In genomic region chr11:29748750-29749467, GRCm38 (mm10) we compare ENCODE assay signal across 15 mouse cellular contexts.
"Had no signal": no experiment of that assay in that cellular context is flagged by ENCODE, and none has a peak within 500 bp of the region (broad histone marks: within the 10 kb centered on the region; RNA-seq: fewer than 3 reads in every experiment).

No protein-coding gene starts in this region.

- H3K27ac ChIP-seq: kidney, postnatal 0 days; limb, embryonic 15.5 days; liver, embryonic 13.5 days; lung, embryonic 15.5 days; macrophage; midbrain, embryonic 15.5 days; neural tube, embryonic 13.5 days had no signal

- ATAC-seq: liver, postnatal 0 days; midbrain, embryonic 15.5 days had no signal

- H3K4me2 ChIP-seq: limb, embryonic 15.5 days; liver, embryonic 13.5 days; lung, embryonic 15.5 days; midbrain, embryonic 11.5 days; midbrain, embryonic 15.5 days; neural tube, embryonic 13.5 days had no signal

- H3K4me3 ChIP-seq: limb, embryonic 15.5 days; liver, embryonic 13.5 days; lung, embryonic 15.5 days; megakaryocyte, embryonic 14.5 days; midbrain, embryonic 15.5 days; neural tube, embryonic 13.5 days had no signal

- DNase-seq: kidney, adult 9 months; kidney, postnatal 36 days; liver, embryonic 13.5 days; liver, postnatal 0 days; lung, postnatal 14 days; right cerebral cortex, postnatal 14 days; thymus, postnatal 36 days had no signal

- H3K27me3 ChIP-seq: limb, embryonic 15.5 days; liver, embryonic 13.5 days; lung, embryonic 15.5 days; megakaryocyte, embryonic 14.5 days; midbrain, embryonic 15.5 days; neural tube, embryonic 13.5 days had no signal
